Mouse (Mus musculus): Measurements from ENCODE around the gene Usp6nl. TPM values are rescaled to one million over a fixed set of nuclear protein-coding genes. Genes with fewer than 3 reads are reported as not detected.

Gene Usp6nl
- total and polyA plus RNA-seq, 2 experiments from 2014 or later, result 5.7 to 16.7 TPM

DNA sequence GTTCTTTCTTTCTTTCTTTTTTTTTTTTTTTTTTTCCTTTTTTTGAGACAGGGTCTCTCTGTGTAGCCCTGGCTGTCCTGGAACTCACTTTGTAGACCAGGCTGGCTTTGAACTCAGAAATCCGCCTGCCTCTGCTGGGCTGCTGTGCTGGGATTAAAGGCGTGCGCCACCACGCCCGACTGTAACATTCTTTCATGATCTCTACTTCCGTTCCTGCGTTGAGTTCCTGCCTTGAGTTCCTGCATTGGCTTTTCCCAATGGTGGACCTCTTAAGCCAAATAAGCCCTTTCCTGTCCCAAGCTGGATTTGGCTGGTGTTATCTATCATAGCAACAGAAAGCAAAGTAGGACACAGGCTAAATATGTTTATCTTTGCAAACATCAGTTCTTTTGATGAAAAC lies 34.8 kb downstream of the Usp6nl start:
- Histone ChIP-seq H3K9ac (replicated peaks; ENCODE audit: low read length, poor library complexity, severe bottlenecking) (no peak overlapping the region), H3K36me3 (ENCODE audit: insufficient read depth, low read length) (no peaks in the 10 kb centered on the region), H3K4me2 (ENCODE audit: low read depth, low read length, poor library complexity, severe bottlenecking) (no peak overlapping the region), H3K27ac (ENCODE audit: low read depth, low read length) (no peak overlapping the region), H3K4me3 (ENCODE audit: low read depth, low read length) (no peak overlapping the region), H3K4me1 (ENCODE audit: insufficient read depth, low read length) (peaks cover 6% of the 10 kb centered on the region; the same call in 1 of the 2 replicates), H3K9me3 (ENCODE audit: low read length) (no peaks in the 10 kb centered on the region), H3K27me3 (ENCODE audit: insufficient read depth, low read length) (no peaks in the 10 kb centered on the region)
- TF ChIP-seq CTCF (IDR thresholded peaks at IDR 0.05), result no peak
- 96% methylated on average over 7 of the region's 7 CpGs for WGBS
- DNase-seq (ENCODE audit: low spot score) (no peak), ATAC-seq (ENCODE audit: low FRiP score) (no peak)

- TF ChIP-seq CTCF (IDR thresholded peaks at IDR 0.05), result no peak
- Histone ChIP-seq H3K36me3 (ENCODE audit: insufficient read depth, low read length) (no peaks in the 10 kb centered on the region), H3K4me2 (ENCODE audit: low read depth, low read length, poor library complexity, severe bottlenecking) (no peak overlapping the region), H3K9me3 (ENCODE audit: low read length) (no peaks in the 10 kb centered on the region), H3K4me3 (ENCODE audit: low read depth, low read length) (no peak overlapping the region), H3K27ac (ENCODE audit: low read depth, low read length) (no peak overlapping the region), H3K27me3 (ENCODE audit: insufficient read depth, low read length) (no peaks in the 10 kb centered on the region), H3K4me1 (ENCODE audit: insufficient read depth, low read length) (no peaks in the 10 kb centered on the region), H3K9ac (replicated peaks; ENCODE audit: low read length, poor library complexity, severe bottlenecking) (no peak overlapping the region)
- 34% methylated on average over 9 of the region's 9 CpGs for WGBS
- ATAC-seq (ENCODE audit: low FRiP score) (no peak), DNase-seq (ENCODE audit: low spot score) (peak; percentile 14)
Measured at GRCm38 (mm10) chr2:6359645-6360044, 37.2 kb downstream of the Usp6nl start.

- Histone ChIP-seq H3K27ac (ENCODE audit: low read depth, low read length) (no peak overlapping the region), H3K9me3 (ENCODE audit: low read length) (no peaks in the 10 kb centered on the region), H3K9ac (replicated peaks; ENCODE audit: low read length, poor library complexity, severe bottlenecking) (no peak overlapping the region), H3K4me3 (ENCODE audit: low read depth, low read length) (no peak overlapping the region), H3K36me3 (ENCODE audit: insufficient read depth, low read length) (no peaks in the 10 kb centered on the region), H3K4me1 (ENCODE audit: insufficient read depth, low read length) (no peaks in the 10 kb centered on the region), H3K4me2 (ENCODE audit: low read depth, low read length, poor library complexity, severe bottlenecking) (no peak overlapping the region), H3K27me3 (ENCODE audit: insufficient read depth, low read length) (no peaks in the 10 kb centered on the region)
- DNase-seq (ENCODE audit: low spot score) (no peak), ATAC-seq (ENCODE audit: low FRiP score) (no peak)
- 79% methylated on average over 13 of the region's 13 CpGs for WGBS
- TF ChIP-seq CTCF (IDR thresholded peaks at IDR 0.05), result no peak
Measured at GRCm38 (mm10) chr2:6363126-6363525, 40.7 kb downstream of the Usp6nl start.

- H3K4me2 ChIP-seq (ENCODE audit: low read depth, low read length, poor library complexity, severe bottlenecking), result no peak overlapping the region
- no peaks in the 10 kb centered on the region for H3K9me3 ChIP-seq (ENCODE audit: low read length)
- no peaks in the 10 kb centered on the region for H3K27me3 ChIP-seq (ENCODE audit: insufficient read depth, low read length)
- no peak overlapping the region for H3K9ac ChIP-seq (replicated peaks; ENCODE audit: low read length, poor library complexity, severe bottlenecking)
- H3K27ac ChIP-seq (ENCODE audit: low read depth, low read length), result no peak overlapping the region
- H3K4me1 ChIP-seq (ENCODE audit: insufficient read depth, low read length), result no peaks in the 10 kb centered on the region
- no peaks in the 10 kb centered on the region for H3K36me3 ChIP-seq (ENCODE audit: insufficient read depth, low read length)
- no peak for DNase-seq (ENCODE audit: low spot score)
- no peak for ATAC-seq (ENCODE audit: low FRiP score)
- 91% methylated on average over 7 of the region's 7 CpGs for WGBS
- no peak overlapping the region for H3K4me3 ChIP-seq (ENCODE audit: low read depth, low read length)
- TF ChIP-seq CTCF (IDR thresholded peaks at IDR 0.05), result no peak
Measured at GRCm38 (mm10) chr2:6363922-6364321, 41.5 kb downstream of the Usp6nl start.

DNA sequence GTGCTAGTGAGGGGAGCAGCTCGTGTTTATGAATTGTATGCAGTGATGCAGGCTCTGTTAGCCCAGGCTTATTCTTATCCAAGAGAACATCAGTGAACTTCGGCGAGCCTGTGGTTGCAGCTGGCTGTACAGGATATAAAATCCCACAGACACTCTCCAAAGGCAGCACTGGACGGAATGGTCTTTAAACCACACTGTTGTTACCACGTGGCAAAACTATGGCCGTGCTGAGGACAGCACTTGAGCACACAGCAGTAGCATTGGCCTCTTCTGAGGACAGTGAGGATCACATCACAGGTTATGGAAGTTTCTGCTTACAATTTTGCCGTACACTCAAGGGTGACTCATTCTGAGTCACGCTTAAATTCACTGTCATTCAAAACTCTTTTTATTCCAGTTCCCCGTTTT lies 44.1 kb downstream of the Usp6nl start:
- no peak for ATAC-seq (ENCODE audit: low FRiP score)
- TF ChIP-seq CTCF (IDR thresholded peaks at IDR 0.05), result no peak
- H3K4me1 ChIP-seq (ENCODE audit: insufficient read depth, low read length), result no peaks in the 10 kb centered on the region
- no peak overlapping the region for H3K4me2 ChIP-seq (ENCODE audit: low read depth, low read length, poor library complexity, severe bottlenecking)
- H3K4me3 ChIP-seq (ENCODE audit: low read depth, low read length), result no peak overlapping the region
- DNase-seq (ENCODE audit: low spot score), result peak; percentile 18
- H3K36me3 ChIP-seq (ENCODE audit: insufficient read depth, low read length), result no peaks in the 10 kb centered on the region
- H3K9ac ChIP-seq (replicated peaks; ENCODE audit: low read length, poor library complexity, severe bottlenecking), result no peak overlapping the region
- 52% methylated on average over 9 of the region's 9 CpGs for WGBS
- H3K9me3 ChIP-seq (ENCODE audit: low read length), result no peaks in the 10 kb centered on the region
- H3K27me3 ChIP-seq (ENCODE audit: insufficient read depth, low read length), result no peaks in the 10 kb centered on the region
- no peak overlapping the region for H3K27ac ChIP-seq (ENCODE audit: low read depth, low read length)

- H3K9ac ChIP-seq (replicated peaks; ENCODE audit: low read length, poor library complexity, severe bottlenecking), result no peak overlapping the region
- no peak for TF ChIP-seq CTCF (IDR thresholded peaks at IDR 0.05)
- no peaks in the 10 kb centered on the region for H3K4me1 ChIP-seq (ENCODE audit: insufficient read depth, low read length)
- no peak overlapping the region for H3K27ac ChIP-seq (ENCODE audit: low read depth, low read length)
- no peak for DNase-seq (ENCODE audit: low spot score)
- H3K36me3 ChIP-seq (ENCODE audit: insufficient read depth, low read length), result no peaks in the 10 kb centered on the region
- ATAC-seq (ENCODE audit: low FRiP score), result no peak
- no peaks in the 10 kb centered on the region for H3K9me3 ChIP-seq (ENCODE audit: low read length)
- H3K27me3 ChIP-seq (ENCODE audit: insufficient read depth, low read length), result no peaks in the 10 kb centered on the region
- no peak overlapping the region for H3K4me2 ChIP-seq (ENCODE audit: low read depth, low read length, poor library complexity, severe bottlenecking)
- H3K4me3 ChIP-seq (ENCODE audit: low read depth, low read length), result no peak overlapping the region
- WGBS, result 66% methylated on average over 6 of the region's 6 CpGs
Measured at GRCm38 (mm10) chr2:6366973-6367372, 44.5 kb downstream of the Usp6nl start.
